Mouse (Mus musculus) lung, adult 2 months (tissue): ENCODE data around the gene Coro2b.

Experiments used
- CTCF ChIP-seq: fragments of 200-500 bp; IDR thresholded peaks from 2 replicates; pipeline ENCODE4 v1.5.1; 2011; ENCODE audit warnings: mild to moderate bottlenecking, low read length, control low read depth; ENCODE audit not compliant: insufficient read depth
- POLR2A ChIP-seq: fragments of 200-500 bp; IDR thresholded peaks from 2 replicates; pipeline ENCODE4 v1.6.1; 2011; ENCODE audit warnings: low read depth, mild to moderate bottlenecking, control low read depth, low read length, borderline replicate concordance; ENCODE audit errors: extremely low read depth

DNA sequence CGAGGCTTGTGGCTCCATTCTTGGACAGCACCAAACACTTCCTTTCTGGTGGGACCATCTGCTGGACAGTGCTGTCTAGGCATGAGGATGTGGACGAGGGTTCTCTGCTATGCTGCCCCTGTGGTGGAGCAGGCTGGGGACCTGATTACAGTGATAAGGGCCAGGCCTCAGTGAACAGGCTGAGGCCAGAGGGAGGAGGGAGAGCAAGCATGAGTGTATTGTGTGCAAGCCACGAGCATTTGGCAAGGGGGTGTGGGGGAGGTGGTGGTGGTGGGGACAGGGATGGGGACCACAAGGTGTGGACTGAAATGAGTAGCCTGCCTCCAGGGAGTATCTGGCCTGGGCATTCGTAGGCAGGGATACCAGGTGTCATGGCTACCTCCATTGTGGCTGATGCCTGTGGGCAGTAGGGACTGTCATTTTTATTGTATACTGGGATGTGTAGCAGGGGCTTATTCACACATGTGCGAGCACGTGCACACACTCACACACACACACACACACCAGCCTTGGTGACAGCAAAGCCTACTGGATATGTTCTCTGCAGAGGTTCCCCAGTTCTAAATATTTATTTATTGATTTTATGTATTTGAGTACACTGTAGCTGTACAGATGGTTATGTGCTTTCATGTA lies 166.1 kb downstream of the Coro2b start:
- TF ChIP-seq CTCF = 0 out of 2 replicates have a peak, but pooled peaks have one; percentile 24
- no peak for TF ChIP-seq POLR2A
